Mouse (Mus musculus): ENCODE data around the gene Ube2v1.

DNA sequence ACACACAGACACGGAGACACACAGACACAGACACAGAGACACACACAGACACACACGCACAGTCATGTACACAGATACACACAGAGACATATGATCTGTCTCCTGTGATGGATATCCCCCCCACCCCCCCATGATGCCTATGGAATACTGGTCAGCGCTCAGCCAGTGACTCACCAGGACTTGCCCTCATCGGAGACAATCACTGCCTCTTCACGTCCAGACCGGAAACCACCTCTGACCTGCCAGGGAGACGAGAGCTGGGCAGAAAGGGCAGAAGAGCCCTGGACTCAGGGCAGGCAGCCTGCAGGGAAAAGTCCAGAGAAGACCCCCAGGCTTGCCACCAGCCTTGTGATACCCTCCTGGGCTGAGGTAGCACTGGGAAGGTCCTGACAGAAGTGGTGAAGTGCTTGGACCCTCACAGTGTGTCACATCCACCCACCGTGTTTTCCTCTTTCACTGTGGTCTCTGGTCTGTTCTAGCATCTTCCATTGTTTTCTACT lies 55.7 kb downstream of the Ube2v1 start:
- TF ChIP-seq CEBPB (IDR thresholded peaks at IDR 0.05; ENCODE audit: low read depth) (no peak), CTCF (IDR thresholded peaks at IDR 0.05; ENCODE audit: control insufficient read depth, insufficient read depth, insufficient read length) (no peak), MAX (IDR thresholded peaks at IDR 0.05) (no peak), MYOG (IDR thresholded peaks at IDR 0.05; ENCODE audit: control insufficient read depth, extremely low read depth, insufficient read length) (no peak), USF1 (IDR thresholded peaks at IDR 0.05; ENCODE audit: low read depth) (no peak), MYOD1 (IDR thresholded peaks at IDR 0.05; ENCODE audit: control insufficient read depth, insufficient read length, low read depth) (no peak)

Measured in C2C12 (cell line).